9 mouse cellular contexts compared by ENCODE assay signal in the genomic region with DNA sequence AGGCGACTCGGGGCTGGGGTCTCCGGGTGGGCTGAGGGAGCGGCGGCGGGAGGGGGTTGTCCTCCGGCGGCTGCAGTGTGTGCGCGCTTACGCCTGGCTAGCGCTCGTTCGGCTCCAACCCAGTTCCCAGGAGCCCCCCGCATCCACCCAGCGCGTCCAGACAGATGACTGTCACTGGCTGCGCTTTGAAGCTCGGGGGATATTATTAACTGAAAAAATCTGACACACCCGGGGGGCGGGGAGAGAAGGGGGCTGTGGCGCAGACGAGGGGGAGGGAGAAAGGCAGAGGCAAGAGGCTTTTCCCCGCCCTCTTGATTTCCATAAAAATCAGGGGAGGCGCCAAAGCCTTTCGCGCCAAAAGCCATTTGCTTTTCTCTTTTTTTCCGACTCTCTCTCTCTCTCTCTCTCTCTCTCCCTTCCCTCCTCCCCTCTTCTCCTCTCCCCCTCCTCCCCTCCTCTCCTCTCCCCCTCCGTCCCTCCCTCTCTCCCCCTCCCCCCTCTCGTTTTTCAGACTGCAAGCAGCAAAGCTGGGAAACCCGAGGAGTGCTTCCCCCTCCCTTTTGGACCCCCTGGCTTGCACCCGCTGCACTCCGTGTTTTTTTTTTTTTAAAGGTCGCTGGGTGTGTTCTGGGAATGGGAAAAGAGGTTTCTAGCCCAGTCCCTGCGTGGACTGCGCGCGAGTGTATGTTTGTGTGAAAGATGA. TPM values are rescaled to one million over a fixed set of nuclear protein-coding genes. Genes with fewer than 3 reads are reported as not detected.
DNase-seq lines count a peak whose midpoint lies in the region; ATAC-seq and TF ChIP-seq lines count a peak whose summit lies in the region.
"Had no signal": no experiment of that assay in that cellular context is flagged by ENCODE, and none has a peak within 500 bp of the region (broad histone marks: within the 10 kb centered on the region; RNA-seq: fewer than 3 reads in every experiment).

A gene (minus strand): TSS at position 254 of the 703 bp plus-strand sequence.

- TF ChIP-seq CTCF in testis, adult 2 months (IDR thresholded peaks at IDR 0.05; ENCODE audit: control insufficient read depth, insufficient read depth, insufficient replicate concordance, low read depth, low read length), result no peak

- H3K4me1 ChIP-seq in embryonic facial prominence, embryonic 11.5 days (ENCODE audit: control insufficient read depth, insufficient read depth, low read length), result peaks cover 5% of the 10 kb centered on the region
- peaks cover 49% of the 10 kb centered on the region for H3K4me1 ChIP-seq in limb, embryonic 15.5 days
- H3K4me1 ChIP-seq in testis, adult 2 months (ENCODE audit: control insufficient read depth, insufficient read depth, low read length), result peaks cover 8% of the 10 kb centered on the region

- H3K4me3 ChIP-seq in embryonic facial prominence, embryonic 11.5 days (ENCODE audit: low read depth, low read length), result peak within 1 kb of the TSS; percentile 90
- H3K4me3 ChIP-seq in limb, embryonic 15.5 days, result peak within 1 kb of the TSS; percentile 70
- peak within 1 kb of the TSS; percentile 24 for H3K4me3 ChIP-seq in myocyte
- H3K4me3 ChIP-seq in testis, adult 2 months (ENCODE audit: control insufficient read depth, low read depth, low read length), result peak within 1 kb of the TSS; percentile 83

- peak within 1 kb of the TSS; percentile 96 for H3K9ac ChIP-seq in embryonic facial prominence, embryonic 11.5 days (replicated peaks; ENCODE audit: low read length)
- H3K9ac ChIP-seq in limb, embryonic 15.5 days, result peak within 1 kb of the TSS; percentile 70

- TF ChIP-seq POLR2A in myocyte (IDR thresholded peaks at IDR 0.05; ENCODE audit: insufficient read length, low read depth), result no peak
- TF ChIP-seq POLR2A in testis, adult 2 months (IDR thresholded peaks at IDR 0.05; ENCODE audit: control insufficient read depth, low read depth, low read length), result peak; percentile 46; the same call in 1 of the 2 replicates

- H3K9me3 ChIP-seq in embryonic facial prominence, embryonic 11.5 days (replicated peaks; ENCODE audit: control insufficient read depth, low read length), result no peaks in the 10 kb centered on the region
- no peaks in the 10 kb centered on the region for H3K9me3 ChIP-seq in limb, embryonic 15.5 days

- peak within 1 kb of the TSS; percentile 94 for H3K4me2 ChIP-seq in embryonic facial prominence, embryonic 11.5 days (ENCODE audit: low read depth, low read length)
- H3K4me2 ChIP-seq in limb, embryonic 15.5 days, result peak within 1 kb of the TSS; percentile 96
- H3K4me2 ChIP-seq in myocyte (ENCODE audit: low read depth), result peak within 1 kb of the TSS; percentile 84

- peak within 1 kb of the TSS; percentile 91 for H3K27ac ChIP-seq in embryonic facial prominence, embryonic 11.5 days (replicated peaks; ENCODE audit: low read depth, low read length)
- H3K27ac ChIP-seq in limb, embryonic 15.5 days, result peak within 1 kb of the TSS; percentile 81
- H3K27ac ChIP-seq in testis, adult 2 months (ENCODE audit: control insufficient read depth, insufficient read depth, low read depth, low read length), result peak within 1 kb of the TSS; percentile 70

- under 1% methylated on average over 37 of the region's 38 CpGs for WGBS in embryonic facial prominence, embryonic 11.5 days
- under 1% methylated on average over 37 of the region's 38 CpGs for WGBS in limb, embryonic 15.5 days

- H3K27me3 ChIP-seq in embryonic facial prominence, embryonic 11.5 days (ENCODE audit: control insufficient read depth, insufficient read depth, low read length), result no peaks in the 10 kb centered on the region
- peaks cover 7% of the 10 kb centered on the region; the same call in 1 of the 2 replicates for H3K27me3 ChIP-seq in limb, embryonic 15.5 days
- peaks cover 6% of the 10 kb centered on the region for H3K27me3 ChIP-seq in myocyte (ENCODE audit: control insufficient read depth, insufficient read depth, insufficient read length)
- H3K27me3 ChIP-seq in testis, adult 2 months (ENCODE audit: control insufficient read depth, insufficient read depth, low read length), result no peaks in the 10 kb centered on the region; the same call in 1 of the 2 replicates
- H3K27me3 ChIP-seq: CH12.LX had no signal

- DNase-seq in left cerebral cortex, adult 18-20 months (ENCODE audit: low spot score in 2 of 2), result peak; percentile 57 to 69
- no peak for DNase-seq in left cerebral cortex, adult 11 months (ENCODE audit: low spot score)
- DNase-seq in embryonic facial prominence, embryonic 11.5 days (ENCODE audit: low spot score), result peak; percentile 98
- peak; percentile 83 for DNase-seq in heart, adult 8-10 months (ENCODE audit: low spot score)
- peak; percentile 63 to 65 for DNase-seq in kidney, adult 8-10 months

- H3K36me3 ChIP-seq in embryonic facial prominence, embryonic 11.5 days (replicated peaks; ENCODE audit: control insufficient read depth, insufficient read depth, low read depth, low read length), result peaks cover 7% of the 10 kb centered on the region
- H3K36me3 ChIP-seq in limb, embryonic 15.5 days, result 0 out of 2 replicates have a peak, but pooled peaks cover 3% of the 10 kb centered on the region
- no peaks in the 10 kb centered on the region for H3K36me3 ChIP-seq in myocyte (ENCODE audit: control insufficient read depth, insufficient read depth)
- no peaks in the 10 kb centered on the region for H3K36me3 ChIP-seq in testis, adult 2 months (ENCODE audit: control insufficient read depth, insufficient read depth, low read length)

- no peaks in the 10 kb centered on the region for H3K79me2 ChIP-seq in myocyte (ENCODE audit: control insufficient read depth, insufficient read depth)

- ATAC-seq in embryonic facial prominence, embryonic 11.5 days (replicated peaks; ENCODE audit: insufficient number of reproducible peaks, low FRiP score, low TSS enrichment, low read depth), result peak; percentile 80
- peak; percentile 46 for ATAC-seq in limb, embryonic 15.5 days (ENCODE audit: insufficient number of reproducible peaks, low FRiP score, low TSS enrichment, low read depth)

- H3ac ChIP-seq in myocyte (ENCODE audit: control insufficient read depth, insufficient read length), result no peak within 1 kb of the TSS

TF ChIP-seq in myocyte, 11 proteins besides CTCF, POLR2A, EP300 and RAD21:
- TF ChIP-seq MYOG (IDR thresholded peaks at IDR 0.05; ENCODE audit: control insufficient read depth in 1 of 3, insufficient read depth in 1 of 3, insufficient read length in 2 of 3, low read depth in 2 of 3) (no peak), MYOD1 (IDR thresholded peaks at IDR 0.05; ENCODE audit: control insufficient read depth in 1 of 3, insufficient read length in 2 of 3, low read depth in 2 of 3) (no peak), TCF3 (IDR thresholded peaks at IDR 0.05; ENCODE audit: insufficient read length, low read depth) (no peak), SRF (IDR thresholded peaks at IDR 0.05; ENCODE audit: control insufficient read depth, insufficient read length, low read depth) (no peak), MAX (IDR thresholded peaks at IDR 0.05; ENCODE audit: low read depth) (no peak), E2F4 (IDR thresholded peaks at IDR 0.05; ENCODE audit: insufficient read depth) (no peak), REST (IDR thresholded peaks at IDR 0.05; ENCODE audit: insufficient read depth, insufficient read length) (no peak), CEBPB (IDR thresholded peaks at IDR 0.05; ENCODE audit: insufficient read depth, poor library complexity, severe bottlenecking) (no peak), USF1 (IDR thresholded peaks at IDR 0.05; ENCODE audit: low read depth) (no peak), POLR2AphosphoS2 (IDR thresholded peaks at IDR 0.05; ENCODE audit: insufficient read length, low read depth) (no peak), TCF12 (IDR thresholded peaks at IDR 0.05; ENCODE audit: insufficient read depth, poor library complexity, severe bottlenecking) (no peak)

RNA-seq across cellular contexts. Expression of the gene that starts here (rescaled TPM):
- 10 to 100 TPM; 10.8 to 12.8 TPM for total RNA-seq in left cerebral cortex, adult 18-20 months (2021)
- polyA plus RNA-seq in embryonic facial prominence, embryonic 11.5 days (2014; fragmentation: Nextera tagmentation; extraction: Ambion mirVana), result 93.9 and 97.6 TPM in 2 replicates
- total RNA-seq in heart, adult 8-10 months (2022), result 1 to 10 TPM; 1.5 to 5.8 (median 3.6) TPM
- 25.2 and 25.3 TPM in 2 replicates for polyA plus RNA-seq in limb, embryonic 15.5 days (2015; fragmentation: Nextera tagmentation; extraction: Ambion mirVana)
- polyA plus RNA-seq in myocyte (2012; fragmentation: generic; extraction: Trizol), result 0.12 TPM
- polyA plus RNA-seq in testis, adult 2 months (2012; rRNA removed), result 1.5 and 1.6 TPM in 2 replicates
- total RNA-seq: CH12.LX had no signal

Comparison
In these comparisons a context has a peak if more than half of its experiments do, and no peak if none do; other contexts are left out.
1. H3K4me3 ChIP-seq: peak in every context shown above with its lines; median percentile 90 in embryonic facial prominence, embryonic 11.5 days; 83 in testis, adult 2 months; 70 in limb, embryonic 15.5 days; 24 in myocyte.